Mouse (Mus musculus) thymus, adult 2 months (tissue): ENCODE measurements around the gene Triobp. TPM values are rescaled to one million over a fixed set of nuclear protein-coding genes. Genes with fewer than 3 reads are reported as not detected.

Experiments
- DNase-seq: peaks from one replicate; pipeline ENCODE4 v3.0.0; 2021
- H3K27ac ChIP-seq: fragments of 200-500 bp; 2 replicates; pipeline ENCODE4 v1.5.1; 2012; ENCODE audit warnings: low read length, control low read depth; ENCODE audit not compliant: control insufficient read depth, insufficient read depth
- H3K27me3 ChIP-seq: fragments of 200-500 bp; 2 replicates; pipeline ENCODE4 v1.6.1; 2012; ENCODE audit warnings: mild to moderate bottlenecking, low read length, moderate library complexity, mixed read lengths; ENCODE audit not compliant: control insufficient read depth, insufficient read depth
- H3K36me3 ChIP-seq: fragments of 200-500 bp; 2 replicates; pipeline ENCODE4 v1.6.1; 2012; ENCODE audit warnings: mild to moderate bottlenecking, low read length, moderate library complexity; ENCODE audit not compliant: control insufficient read depth, insufficient read depth
- H3K4me1 ChIP-seq: fragments of 200-500 bp; replicated peaks from 2 replicates; pipeline ENCODE4 v1.6.1; 2012; ENCODE audit warnings: low read length; ENCODE audit not compliant: control insufficient read depth, insufficient read depth
- H3K4me3 ChIP-seq: fragments of 200-500 bp; 2 replicates; pipeline ENCODE4 v1.5.1; 2012; ENCODE audit warnings: mild to moderate bottlenecking, low read length, control low read depth, moderate library complexity; ENCODE audit not compliant: control insufficient read depth, insufficient read depth
- CTCF ChIP-seq: fragments of 200-500 bp; IDR thresholded peaks from 2 replicates; pipeline ENCODE4 v1.5.1; 2012; ENCODE audit warnings: mild to moderate bottlenecking, control low read depth, low read length, moderate library complexity, borderline replicate concordance; ENCODE audit not compliant: control insufficient read depth, poor library complexity, insufficient read depth; ENCODE audit errors: extremely low read depth
- POLR2A ChIP-seq: fragments of 200-500 bp; IDR thresholded peaks from 2 replicates; pipeline ENCODE4 v1.6.1; 2012; ENCODE audit warnings: mild to moderate bottlenecking, low read length, control low read depth, moderate library complexity; ENCODE audit not compliant: control insufficient read depth, poor library complexity, insufficient read depth; ENCODE audit errors: extremely low read depth
- WGBS: fragments of 180-500 bp; shearing (Covaris S2); methylation state at CpG from one replicate; pipeline ENCODE4 v1.1.7; 2018; 5-methylcytosine and 5-hydroxymethylcytosine counted together
- polyA plus RNA-seq: library from polyadenylated mRNA; depleted of rRNA; stranded (reverse); fragments of >200 nt; gene quantifications from 2 replicates; pipeline ENCODE4 v1.2.3, GENCODE M21; 2012

Triobp gene
- polyA plus RNA-seq, 1 experiment = 52.2 TPM

- TF ChIP-seq POLR2A (no peak), CTCF (peak; percentile 96)
- Histone ChIP-seq H3K4me3 (no peak overlapping the region), H3K27me3 (peaks cover 11% of the 10 kb centered on the region), H3K4me1 (peaks cover 16% of the 10 kb centered on the region), H3K36me3 (no peaks in the 10 kb centered on the region), H3K27ac (no peak overlapping the region)
- 14% methylated on average over 14 of the region's 14 CpGs for WGBS
- peak; percentile 59 for DNase-seq
Measured at GRCm38 (mm10) chr15:79037913-79038328, 90.4 kb downstream of the Triobp start.

DNA sequence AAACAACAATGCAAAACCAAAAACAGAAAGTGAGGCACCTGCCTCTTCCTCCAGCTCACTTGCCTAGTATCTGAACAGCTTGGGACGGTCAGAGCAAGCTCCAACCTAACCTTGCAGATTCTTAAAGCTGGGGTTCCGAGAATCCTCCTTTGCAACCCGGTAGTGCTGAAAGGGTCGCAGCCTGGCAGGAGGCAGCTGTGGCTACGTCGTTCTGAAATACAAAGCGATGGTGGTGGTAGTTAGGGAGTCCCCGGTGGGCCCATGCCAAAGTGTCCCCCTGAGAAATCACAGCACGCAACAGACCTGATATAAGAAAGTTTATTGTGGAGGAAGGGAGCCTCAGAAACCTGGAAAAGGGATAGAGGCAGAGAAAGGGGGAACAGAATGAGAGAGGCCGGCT is 90.8 kb downstream of the Triobp start:
- no peak overlapping the region for H3K27ac ChIP-seq
- WGBS = 79% methylated on average over 10 of the region's 10 CpGs

GRCm38 (mm10) chr15:79038853-79039252 is 91.3 kb downstream of the Triobp start:
- H3K27ac ChIP-seq = no peak overlapping the region
- peak; percentile 90 for DNase-seq
- H3K36me3 ChIP-seq = no peaks in the 10 kb centered on the region
- 0 out of 2 replicates have a peak, but pooled peaks have one; percentile 12 for TF ChIP-seq POLR2A
- peak; percentile 99 for TF ChIP-seq CTCF
- 8% methylated on average over 7 of the region's 7 CpGs for WGBS
- H3K27me3 ChIP-seq = peaks cover 12% of the 10 kb centered on the region
- H3K4me1 ChIP-seq = peaks cover 19% of the 10 kb centered on the region
- no peak overlapping the region for H3K4me3 ChIP-seq

More for the DNA sequence above, 90.8 kb downstream of the Triobp start:
- DNase-seq = no peak
- Histone ChIP-seq H3K4me1 (peaks cover 19% of the 10 kb centered on the region), H3K36me3 (no peaks in the 10 kb centered on the region), H3K4me3 (no peak overlapping the region), H3K27me3 (peaks cover 12% of the 10 kb centered on the region)
- TF ChIP-seq CTCF (no peak), POLR2A (no peak)

- Histone ChIP-seq H3K36me3 (no peaks in the 10 kb centered on the region), H3K4me3 (peak overlapping the region; percentile 5; the same call in 1 of the 2 replicates), H3K4me1 (peaks cover 19% of the 10 kb centered on the region), H3K27me3 (peaks cover 12% of the 10 kb centered on the region), H3K27ac (no peak overlapping the region)
- no peak for TF ChIP-seq POLR2A
- no peak for TF ChIP-seq CTCF
- WGBS = 7% methylated on average over 24 of the region's 24 CpGs
- no peak for DNase-seq
Measured at GRCm38 (mm10) chr15:79040501-79041416, 93.2 kb downstream of the Triobp start.

- Histone ChIP-seq H3K27me3 (peaks cover 12% of the 10 kb centered on the region), H3K4me1 (peaks cover 19% of the 10 kb centered on the region), H3K4me3 (peak within 1 kb of the TSS; percentile 31), H3K27ac (no peak within 1 kb of the TSS), H3K36me3 (no peaks in the 10 kb centered on the region)
- 65% methylated on average over 6 of the region's 6 CpGs for WGBS
- TF ChIP-seq POLR2A = no peak
- TF ChIP-seq CTCF = no peak
- no peak for DNase-seq
Measured at GRCm38 (mm10) chr15:79041585-79041984, 94.1 kb downstream of the Triobp start, which contains the start of gene Galr3. Gene Galr3, plus strand, starts transcription at chr15:79041885.

- Histone ChIP-seq H3K4me3 (peak overlapping the region; percentile 31), H3K27ac (no peak overlapping the region), H3K4me1 (peaks cover 18% of the 10 kb centered on the region), H3K36me3 (no peaks in the 10 kb centered on the region), H3K27me3 (peaks cover 12% of the 10 kb centered on the region)
- TF ChIP-seq POLR2A = no peak
- TF ChIP-seq CTCF = no peak
- DNase-seq = no peak
- WGBS = 2% methylated on average over 105 of the region's 105 CpGs
Measured at GRCm38 (mm10) chr15:79042721-79043491, 95.4 kb downstream of the Triobp start.

DNA sequence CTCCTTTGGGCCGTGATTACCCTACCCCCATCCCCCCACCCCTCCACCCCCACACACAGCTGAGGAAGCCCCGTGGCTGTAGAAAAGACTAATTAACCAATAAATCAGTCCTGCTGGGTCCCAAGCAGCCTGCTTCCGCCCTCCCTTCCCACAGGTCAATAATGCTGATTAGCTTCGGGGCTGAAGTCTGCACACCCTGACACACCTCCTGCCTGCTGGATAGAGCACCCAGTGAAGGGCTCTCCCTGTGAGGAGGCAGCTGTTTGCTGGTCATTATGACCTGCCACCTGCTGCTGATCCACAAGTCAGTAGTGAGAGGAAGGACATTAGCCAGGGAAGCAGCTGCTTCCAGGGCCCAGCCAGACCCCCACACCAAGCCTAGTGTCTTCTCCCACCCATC is 97.3 kb downstream of the Triobp start:
- H3K36me3 ChIP-seq = no peaks in the 10 kb centered on the region
- 66% methylated on average over 4 of the region's 4 CpGs for WGBS
- H3K4me1 ChIP-seq = peaks cover 15% of the 10 kb centered on the region
- DNase-seq = no peak
- no peak overlapping the region for H3K27ac ChIP-seq
- peaks cover 12% of the 10 kb centered on the region for H3K27me3 ChIP-seq
- H3K4me3 ChIP-seq = no peak overlapping the region
- TF ChIP-seq POLR2A (no peak), CTCF (no peak)
